Mouse (Mus musculus) neural tube, embryonic 14.5 days (tissue): ENCODE measurements at regions not wholly inside any gene's neighbourhood (a gene's known extent, or its start where the extent isn't known, plus 50 kb on each side); places are given as distances from the start of the nearest gene placed in this dataset.

Experiments used
- ATAC-seq: fragments of 200-750 bp; cut with Nextera tagmentation; 2 replicates; pipeline ENCODE4 v1.8.0; 2017; ENCODE audit warnings: low read depth, mild to moderate bottlenecking, moderate TSS enrichment, moderate library complexity
- H3K27ac ChIP-seq: fragments of 300-500 bp; sonication (generic); 2 replicates; pipeline ENCODE4 v1.5.1; 2014; ENCODE audit warnings: low read depth, mild to moderate bottlenecking, control low read depth, low read length, moderate library complexity, mixed read lengths
- H3K27me3 ChIP-seq: fragments of 300-500 bp; sonication (generic); 2 replicates; pipeline ENCODE4 v1.6.1; 2014; ENCODE audit warnings: low read length; ENCODE audit not compliant: control insufficient read depth, insufficient read depth
- H3K36me3 ChIP-seq: fragments of 300-500 bp; sonication (generic); 2 replicates; pipeline ENCODE4 v1.6.1; 2014; ENCODE audit warnings: low read length, mixed read lengths; ENCODE audit not compliant: control insufficient read depth, insufficient read depth
- H3K4me1 ChIP-seq: fragments of 300-500 bp; sonication (generic); 2 replicates; pipeline ENCODE4 v1.6.1; 2014; ENCODE audit warnings: low read length; ENCODE audit not compliant: control insufficient read depth, insufficient read depth
- H3K4me2 ChIP-seq: fragments of 300-500 bp; sonication (generic); 2 replicates; pipeline ENCODE4 v1.6.1; 2014; ENCODE audit warnings: mild to moderate bottlenecking, low read depth, low read length, control low read depth
- H3K4me3 ChIP-seq: fragments of 300-500 bp; sonication (generic); 2 replicates; pipeline ENCODE4 v1.5.1; 2014; ENCODE audit warnings: low read depth, low read length, control low read depth, mixed read lengths
- H3K9ac ChIP-seq: fragments of 300-500 bp; sonication (generic); replicated peaks from 2 replicates; pipeline ENCODE4 v1.6.1; 2014; ENCODE audit warnings: low read depth, mild to moderate bottlenecking, control low read depth, low read length, mixed read lengths
- H3K9me3 ChIP-seq: fragments of 300-500 bp; sonication (generic); 2 replicates; pipeline ENCODE4 v1.6.1; 2016; ENCODE audit warnings: low read length; ENCODE audit not compliant: control insufficient read depth
- WGBS: fragments of 180-500 bp; shearing (Covaris S2); extraction: QIAGEN DNeasy Blood & Tissue Kit; methylation state at CpG from one replicate; pipeline ENCODE4 v1.1.7; 2014; 5-methylcytosine and 5-hydroxymethylcytosine counted together

- no peak for ATAC-seq
- 60% methylated on average over 6 of the region's 6 CpGs for WGBS
- H3K9ac ChIP-seq: no peak overlapping the region
Observed at GRCm38 (mm10) chr14:53875736-53876135, 378.2 kb downstream of the Dad1 start.

GRCm38 (mm10) chr14:53847049-53847448 lies 406.9 kb downstream of the Dad1 start:
- no peaks in the 10 kb centered on the region for H3K27me3 ChIP-seq
- H3K4me3 ChIP-seq: no peak overlapping the region
- WGBS: 59% methylated on average over 7 of the region's 7 CpGs
- H3K36me3 ChIP-seq: no peaks in the 10 kb centered on the region
- no peaks in the 10 kb centered on the region for H3K9me3 ChIP-seq
- no peak for ATAC-seq
- H3K4me2 ChIP-seq: no peak overlapping the region
- H3K27ac ChIP-seq: no peak overlapping the region
- H3K4me1 ChIP-seq: no peaks in the 10 kb centered on the region
- H3K9ac ChIP-seq: no peak overlapping the region

More at GRCm38 (mm10) chr14:53875736-53876135, 378.2 kb downstream of the Dad1 start:
- no peaks in the 10 kb centered on the region for H3K9me3 ChIP-seq
- H3K27me3 ChIP-seq: no peaks in the 10 kb centered on the region
- H3K4me2 ChIP-seq: no peak overlapping the region
- no peaks in the 10 kb centered on the region for H3K36me3 ChIP-seq
- H3K4me1 ChIP-seq: no peaks in the 10 kb centered on the region
- H3K4me3 ChIP-seq: no peak overlapping the region
- no peak overlapping the region for H3K27ac ChIP-seq

GRCm38 (mm10) chr14:53845646-53846045 lies 408.3 kb downstream of the Dad1 start:
- no peak for ATAC-seq
- Histone ChIP-seq H3K4me2 (no peak overlapping the region), H3K27me3 (no peaks in the 10 kb centered on the region), H3K4me3 (no peak overlapping the region), H3K27ac (no peak overlapping the region), H3K36me3 (no peaks in the 10 kb centered on the region), H3K9me3 (no peaks in the 10 kb centered on the region), H3K4me1 (no peaks in the 10 kb centered on the region), H3K9ac (no peak overlapping the region)
- 96% methylated on average over 9 of the region's 9 CpGs for WGBS

DNA sequence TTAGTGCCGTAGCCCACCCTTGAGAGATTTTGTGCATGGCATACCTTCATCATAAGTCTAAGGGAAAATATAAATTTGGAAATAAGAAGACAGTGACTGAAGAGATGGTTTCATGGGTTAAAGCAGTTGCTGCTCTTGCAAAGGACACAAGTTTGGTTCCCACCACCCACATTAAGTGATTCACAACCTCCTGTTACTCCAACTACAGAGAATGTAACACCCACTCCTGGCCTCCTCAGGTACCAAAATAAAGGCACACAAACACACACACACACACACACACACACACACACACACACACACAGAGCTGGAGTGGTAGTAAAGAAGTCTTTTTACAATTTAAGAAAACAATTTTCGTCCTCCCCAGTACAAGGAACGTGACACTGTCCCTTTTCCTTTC lies 421.4 kb downstream of the Dad1 start:
- Histone ChIP-seq H3K4me3 (no peak overlapping the region), H3K27me3 (no peaks in the 10 kb centered on the region), H3K9me3 (no peaks in the 10 kb centered on the region), H3K9ac (no peak overlapping the region), H3K4me2 (no peak overlapping the region), H3K4me1 (no peaks in the 10 kb centered on the region), H3K36me3 (no peaks in the 10 kb centered on the region), H3K27ac (no peak overlapping the region)
- no peak for ATAC-seq
- WGBS: 81% methylated on average over 3 of the region's 3 CpGs

GRCm38 (mm10) chr14:53831651-53832050 lies 422.3 kb downstream of the Dad1 start:
- no peak overlapping the region for H3K9ac ChIP-seq
- 89% methylated on average over 6 of the region's 6 CpGs for WGBS
- H3K4me3 ChIP-seq: no peak overlapping the region
- no peaks in the 10 kb centered on the region for H3K9me3 ChIP-seq
- H3K27me3 ChIP-seq: no peaks in the 10 kb centered on the region
- no peak overlapping the region for H3K4me2 ChIP-seq
- no peaks in the 10 kb centered on the region for H3K36me3 ChIP-seq
- H3K27ac ChIP-seq: no peak overlapping the region
- H3K4me1 ChIP-seq: no peaks in the 10 kb centered on the region
- ATAC-seq: no peak

DNA sequence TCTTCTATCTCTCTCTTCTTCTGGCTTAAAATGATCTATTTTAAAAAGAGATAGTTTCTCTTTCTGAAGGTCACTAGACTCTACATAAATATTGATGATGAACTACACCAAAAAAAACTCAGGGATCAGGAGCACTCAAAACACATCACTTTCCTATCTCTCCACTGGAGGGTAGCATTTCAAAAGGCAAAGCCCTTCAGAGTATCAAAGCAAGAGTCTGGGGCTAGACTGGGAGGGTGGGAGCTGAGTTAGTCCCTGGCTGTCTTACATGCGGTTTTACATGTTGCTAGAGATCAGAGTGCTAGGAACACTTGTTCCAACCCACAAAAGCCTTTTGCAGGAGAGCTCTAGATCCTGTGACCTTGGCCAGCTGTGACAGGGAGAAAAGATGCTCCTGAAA lies 423.2 kb downstream of the Dad1 start:
- Histone ChIP-seq H3K27me3 (no peaks in the 10 kb centered on the region), H3K9ac (no peak overlapping the region), H3K4me2 (no peak overlapping the region), H3K4me1 (no peaks in the 10 kb centered on the region), H3K27ac (no peak overlapping the region), H3K4me3 (no peak overlapping the region), H3K36me3 (no peaks in the 10 kb centered on the region), H3K9me3 (no peaks in the 10 kb centered on the region)
- no peak for ATAC-seq
- WGBS: 60% methylated on average over 1 of the region's 1 CpGs

- Histone ChIP-seq H3K9me3 (no peaks in the 10 kb centered on the region), H3K27ac (no peak overlapping the region), H3K4me1 (no peaks in the 10 kb centered on the region), H3K4me2 (no peak overlapping the region), H3K9ac (no peak overlapping the region), H3K36me3 (no peaks in the 10 kb centered on the region), H3K4me3 (no peak overlapping the region), H3K27me3 (no peaks in the 10 kb centered on the region)
- ATAC-seq: no peak
- WGBS: 91% methylated on average over 4 of the region's 4 CpGs
Observed at GRCm38 (mm10) chr14:53826782-53827181, 427.1 kb downstream of the Dad1 start.

DNA sequence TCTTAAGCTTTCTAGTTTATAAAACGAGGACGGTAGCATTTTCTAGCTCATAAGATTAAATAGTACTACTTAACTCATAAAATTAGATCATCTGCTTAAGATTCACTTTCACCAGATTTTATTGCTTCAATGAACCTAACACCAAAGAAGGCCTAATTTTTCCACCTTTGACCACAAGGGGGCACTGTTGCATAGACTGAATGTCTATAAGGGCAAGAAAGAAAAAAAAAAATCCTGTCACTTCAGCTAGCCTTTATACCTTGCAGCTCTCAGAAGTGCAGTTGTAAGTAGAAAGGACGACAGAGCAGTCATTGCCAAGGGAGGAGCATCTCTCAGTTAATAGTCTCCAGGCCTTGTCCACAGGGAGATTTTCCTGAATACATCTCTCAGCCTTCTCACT lies 447.7 kb downstream of the Dad1 start:
- H3K27ac ChIP-seq: no peak overlapping the region
- H3K36me3 ChIP-seq: no peaks in the 10 kb centered on the region
- no peak overlapping the region for H3K4me2 ChIP-seq
- 7% methylated on average over 3 of the region's 3 CpGs for WGBS
- no peaks in the 10 kb centered on the region for H3K9me3 ChIP-seq
- no peak overlapping the region for H3K9ac ChIP-seq
- no peaks in the 10 kb centered on the region for H3K4me1 ChIP-seq
- no peaks in the 10 kb centered on the region for H3K27me3 ChIP-seq
- no peak overlapping the region for H3K4me3 ChIP-seq
- ATAC-seq: peak; percentile 44; the same call in 1 of the 2 replicates

- Histone ChIP-seq H3K4me1 (no peaks in the 10 kb centered on the region), H3K9me3 (no peaks in the 10 kb centered on the region), H3K36me3 (no peaks in the 10 kb centered on the region), H3K4me2 (peak overlapping the region; percentile 36; the same call in 1 of the 2 replicates), H3K4me3 (no peak overlapping the region), H3K9ac (no peak overlapping the region), H3K27ac (no peak overlapping the region), H3K27me3 (no peaks in the 10 kb centered on the region)
- peak; percentile 89 for ATAC-seq
- 24% methylated on average over 16 of the region's 17 CpGs for WGBS
Observed at GRCm38 (mm10) chr14:53803698-53804620, 449.9 kb downstream of the Dad1 start.
